Mouse (Mus musculus) erythroblast, embryonic 14.5 days (primary cell): Measurements from ENCODE around the gene Ufd1.

ENCODE experiments used
- GATA1 ChIP-seq: IDR thresholded peaks from 2 replicates; pipeline ENCODE4 v1.6.1; 2012; ENCODE audit warnings: low read length, inconsistent platforms, mixed read lengths
- TAL1 ChIP-seq: IDR thresholded peaks from 3 replicates; pipeline ENCODE4 v1.6.1; 2012; ENCODE audit warnings: low read length, inconsistent platforms, mixed read lengths

- no peak for TF ChIP-seq TAL1
- TF ChIP-seq GATA1 = no peak
Measured at GRCm38 (mm10) chr16:18788627-18789406, 22.8 kb upstream of the Ufd1 start.
